Mouse (Mus musculus): Measurements from ENCODE around the gene Dennd1a.

DNA sequence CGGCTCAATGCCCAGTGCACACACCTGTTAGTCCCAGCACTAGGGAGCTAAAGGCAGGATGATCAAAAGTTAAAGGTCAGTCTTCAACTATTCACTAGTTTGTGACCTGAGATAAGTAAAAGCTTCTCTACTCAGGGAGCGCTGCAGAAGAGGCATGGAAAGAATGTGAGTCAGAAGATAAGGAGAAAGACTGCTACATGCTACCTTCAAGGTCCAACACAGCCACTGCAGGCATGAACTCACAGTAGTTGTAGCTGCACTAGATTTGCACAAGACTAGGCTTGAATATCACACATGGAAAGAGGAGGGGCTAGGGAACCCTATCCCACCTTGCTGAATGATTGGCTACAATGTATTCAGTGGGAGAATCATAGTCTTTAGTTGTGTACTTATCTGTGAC, 202.1 kb downstream of the Dennd1a start:
- TF ChIP-seq POLR2A (IDR thresholded peaks at IDR 0.05; ENCODE audit: borderline replicate concordance, extremely low read depth, low read depth, low read length): no peak
- no peak for TF ChIP-seq CTCF (IDR thresholded peaks at IDR 0.05; ENCODE audit: insufficient read depth, low read length)
